In the genomic region with DNA sequence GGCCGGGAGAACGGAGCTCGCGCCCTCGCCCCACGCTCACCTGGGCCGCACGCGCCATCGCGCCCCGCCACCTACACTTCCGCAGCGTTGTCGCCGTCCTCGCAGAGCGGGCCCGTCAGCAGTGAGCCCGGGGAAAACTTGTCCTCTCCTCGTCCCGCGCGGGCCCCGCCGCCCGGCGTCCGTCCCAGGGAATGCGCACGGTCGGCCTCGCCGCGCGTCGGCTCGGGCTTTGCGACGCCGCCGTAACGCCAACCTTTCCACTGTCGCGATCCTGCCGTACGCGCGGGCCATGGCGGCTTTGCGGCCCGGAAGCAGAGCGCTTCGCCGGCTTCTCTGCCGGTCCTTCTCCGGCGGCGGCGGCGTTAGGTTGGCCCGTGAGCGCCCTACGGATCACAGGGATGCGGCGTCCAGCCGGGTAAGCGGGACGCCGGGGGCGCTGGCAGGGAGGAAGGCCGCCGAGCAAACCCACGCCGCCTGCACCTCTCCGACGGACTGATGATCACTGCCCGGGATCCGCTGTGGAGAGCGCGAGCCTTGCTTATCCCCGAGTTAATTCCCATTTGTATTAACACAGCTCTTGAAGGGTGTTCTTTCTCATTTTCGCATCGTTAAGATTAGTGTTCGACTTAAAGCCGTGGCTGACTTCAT, we compare ENCODE assay signal across 8 mouse cellular contexts. TPM values are rescaled to one million over a fixed set of nuclear protein-coding genes. Genes with fewer than 3 reads are reported as not detected.
DNase-seq lines count a peak whose midpoint lies in the region; TF ChIP-seq lines count a peak whose summit lies in the region.

TSS of gene Bag5 (minus strand) at position 254 of the 648 bp plus-strand sequence.
TSS of gene Apopt1 (plus strand) at position 258 of the 648 bp plus-strand sequence.

- DNase-seq in brain, adult 2 months (ENCODE audit: low read depth, low spot score): peak; percentile 97
- DNase-seq in heart, adult 9 months (ENCODE audit: low spot score in 2 of 2): peak; percentile 87 to 91
- DNase-seq in kidney, adult 9 months: peak; percentile 94
- DNase-seq in liver: peak; percentile 86
- peak; percentile 61 to 80 for DNase-seq in monocyte, adult 2 months (ENCODE audit: low read depth in 1 of 2, low spot score in 2 of 2)
- peak; percentile 78 to 85 for DNase-seq in spleen, postnatal 14 days (ENCODE audit: low spot score in 2 of 2)

- peaks cover 33% of the 10 kb centered on the region for H3K79me3 ChIP-seq in C2C12 (ENCODE audit: low read depth)

- TF ChIP-seq CTCF in C2C12 (IDR thresholded peaks at IDR 0.05; ENCODE audit: control insufficient read depth, insufficient read depth, insufficient read length): peak; percentile 8
- TF ChIP-seq CTCF in embryonic fibroblast, embryonic 13.5 days (IDR thresholded peaks at IDR 0.05; ENCODE audit: borderline replicate concordance, insufficient read depth, low read length): no peak

- peak within 1 kb of the TSS; percentile 25; the same call in 1 of the 2 replicates for H3K27ac ChIP-seq in embryonic fibroblast, embryonic 13.5 days (ENCODE audit: insufficient read depth, low read length)

- H3K27me3 ChIP-seq in C2C12 (ENCODE audit: control insufficient read depth, insufficient read depth, insufficient read length): no peaks in the 10 kb centered on the region

- H3K79me2 ChIP-seq in C2C12 (ENCODE audit: control insufficient read depth, insufficient read depth): peaks cover 66% of the 10 kb centered on the region

- TF ChIP-seq POLR2A in embryonic fibroblast, embryonic 13.5 days (IDR thresholded peaks at IDR 0.05; ENCODE audit: low read depth, low read length): peak; percentile 77

- H3K4me3 ChIP-seq in C2C12 (ENCODE audit: insufficient read depth, poor library complexity, severe bottlenecking): peak within 1 kb of the TSS; percentile 86
- peak within 1 kb of the TSS; percentile 71 for H3K4me3 ChIP-seq in embryonic fibroblast, embryonic 13.5 days (ENCODE audit: insufficient read depth, low read length)

- peaks cover 22% of the 10 kb centered on the region for H3K36me3 ChIP-seq in C2C12 (ENCODE audit: control insufficient read depth, insufficient read depth)

- peaks cover 4% of the 10 kb centered on the region; the same call in 1 of the 2 replicates for H3K4me1 ChIP-seq in embryonic fibroblast, embryonic 13.5 days (ENCODE audit: control insufficient read depth, insufficient read depth, low read length)

- H3ac ChIP-seq in C2C12 (ENCODE audit: control insufficient read depth, insufficient read length, low read depth): peak within 1 kb of the TSS; percentile 87

TF ChIP-seq in C2C12, 6 proteins besides CTCF, POLR2A, EP300 and RAD21:
- TF ChIP-seq FOSL1 (IDR thresholded peaks at IDR 0.05; ENCODE audit: insufficient read depth, low read length, poor library complexity, severe bottlenecking): no peak
- no peak for TF ChIP-seq MAX (IDR thresholded peaks at IDR 0.05)
TF ChIP-seq in C2C12: peak in this region for 0.

RNA-seq across cellular contexts. Expression of gene Bag5, which starts in this region (rescaled TPM):
- 20.6 TPM for polyA plus RNA-seq in C2C12 (2012; fragmentation: generic; extraction: Trizol)
- 29.3 and 35.9 TPM in 2 replicates for polyA plus RNA-seq in embryonic fibroblast, embryonic 13.5 days (2011; ENCODE audit: insufficient read length, low read depth, missing spikeins)

RNA-seq across cellular contexts. Expression of gene Apopt1, which starts in this region (rescaled TPM):
- polyA plus RNA-seq in C2C12 (2012; fragmentation: generic; extraction: Trizol): 29.9 TPM
- 29.9 and 38.2 TPM in 2 replicates for polyA plus RNA-seq in embryonic fibroblast, embryonic 13.5 days (2011; ENCODE audit: insufficient read length, low read depth, missing spikeins)

Comparison
In these comparisons a context has a peak if more than half of its experiments do, and no peak if none do; other contexts are left out.
1. Peak in every context shown above with its lines: DNase-seq, H3K4me3 ChIP-seq and H3K27ac ChIP-seq.